ENCODE assay signal across 8 mouse cellular contexts in the genomic region with DNA sequence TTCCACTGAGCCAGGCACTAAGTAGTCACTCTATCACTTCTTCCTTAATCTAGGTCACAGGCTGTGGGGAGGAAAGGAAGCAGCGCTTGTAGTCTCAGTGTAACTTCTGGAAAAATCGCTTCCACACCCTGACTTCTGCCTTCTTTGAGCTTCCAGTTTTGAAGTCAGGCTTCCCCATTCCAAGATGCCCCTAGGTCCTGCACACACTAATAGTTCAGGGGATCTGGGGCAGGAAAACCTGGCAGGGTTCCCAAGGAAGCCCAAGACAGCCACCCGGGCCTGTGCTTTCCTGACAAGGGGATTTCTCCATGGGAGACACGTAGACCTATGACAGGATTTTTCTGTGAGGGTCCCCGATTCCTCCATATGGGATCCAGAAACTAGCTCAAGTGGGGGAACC. TPM values are rescaled to one million over a fixed set of nuclear protein-coding genes. Genes with fewer than 3 reads are reported as not detected.
DNase-seq lines count a peak whose midpoint lies in the region; ATAC-seq and TF ChIP-seq lines count a peak whose summit lies in the region.

No protein-coding gene starts in this region.

- H3K27me3 ChIP-seq in intestine, embryonic 14.5 days (replicated peaks; ENCODE audit: control insufficient read depth, insufficient read depth, low read length): no peaks in the 10 kb centered on the region
- H3K27me3 ChIP-seq in lung, embryonic 14.5 days (ENCODE audit: insufficient read depth, low read length): no peaks in the 10 kb centered on the region
- no peaks in the 10 kb centered on the region for H3K27me3 ChIP-seq in stomach, embryonic 15.5 days (replicated peaks)

- peak overlapping the region; percentile 94 for H3K9ac ChIP-seq in intestine, embryonic 14.5 days (ENCODE audit: low read length)
- H3K9ac ChIP-seq in lung, embryonic 14.5 days: peak overlapping the region; percentile 95
- H3K9ac ChIP-seq in stomach, embryonic 15.5 days: peak overlapping the region; percentile 97

- 0 out of 2 replicates have a peak, but pooled peaks have one; percentile 6 for ATAC-seq in erythroblast, adult 5-6 weeks (replicated peaks; ENCODE audit: low FRiP score, poor library complexity, severe bottlenecking)
- ATAC-seq in intestine, embryonic 14.5 days (replicated peaks; ENCODE audit: low FRiP score, low TSS enrichment, low read depth): no peak
- ATAC-seq in lung, embryonic 14.5 days (ENCODE audit: insufficient read depth): no peak
- ATAC-seq in stomach, embryonic 15.5 days (ENCODE audit: insufficient read depth, low FRiP score, low read depth): no peak

- peaks cover 8% of the 10 kb centered on the region; the same call in 1 of the 2 replicates for H3K36me3 ChIP-seq in intestine, embryonic 14.5 days (ENCODE audit: control insufficient read depth, insufficient read depth, low read length)
- peaks cover 8% of the 10 kb centered on the region for H3K36me3 ChIP-seq in lung, embryonic 14.5 days (ENCODE audit: insufficient read depth)
- no peaks in the 10 kb centered on the region for H3K36me3 ChIP-seq in stomach, embryonic 15.5 days

- DNase-seq in thymus, postnatal 25 days: peak; percentile 8
- DNase-seq in thymus, adult 18-20 months: no peak
- DNase-seq in intestine, embryonic 14.5 days (ENCODE audit: low spot score): no peak
- peak; percentile 34 for DNase-seq in lung, embryonic 14.5 days
- no peak for DNase-seq in left cerebral cortex, postnatal 4 days
- no peak for DNase-seq in natural killer cell, adult 2 months (ENCODE audit: low spot score in 2 of 2)

- peak overlapping the region; percentile 98 for H3K4me2 ChIP-seq in intestine, embryonic 14.5 days (ENCODE audit: low read length)
- peak overlapping the region; percentile 89 for H3K4me2 ChIP-seq in lung, embryonic 14.5 days
- peak overlapping the region; percentile 79 for H3K4me2 ChIP-seq in stomach, embryonic 15.5 days

- 19% methylated on average over 5 of the region's 5 CpGs for WGBS in intestine, embryonic 14.5 days
- 13% methylated on average over 5 of the region's 5 CpGs for WGBS in lung, embryonic 14.5 days
- WGBS in stomach, embryonic 15.5 days: 18% methylated on average over 5 of the region's 5 CpGs

- H3K9me3 ChIP-seq in intestine, embryonic 14.5 days (ENCODE audit: control insufficient read depth, low read length): no peaks in the 10 kb centered on the region
- no peaks in the 10 kb centered on the region for H3K9me3 ChIP-seq in lung, embryonic 14.5 days (ENCODE audit: low read depth, low read length)
- H3K9me3 ChIP-seq in stomach, embryonic 15.5 days: no peaks in the 10 kb centered on the region

- peak overlapping the region; percentile 100 for H3K4me3 ChIP-seq in intestine, embryonic 14.5 days (ENCODE audit: low read depth, low read length)
- H3K4me3 ChIP-seq in lung, embryonic 14.5 days (ENCODE audit: low read depth, low read length): peak overlapping the region; percentile 99
- peak overlapping the region; percentile 90 for H3K4me3 ChIP-seq in stomach, embryonic 15.5 days (replicated peaks)

- peaks cover 18% of the 10 kb centered on the region for H3K4me1 ChIP-seq in intestine, embryonic 14.5 days (replicated peaks; ENCODE audit: control insufficient read depth, insufficient read depth, low read length)
- peaks cover 10% of the 10 kb centered on the region for H3K4me1 ChIP-seq in lung, embryonic 14.5 days (ENCODE audit: insufficient read depth)
- peaks cover 25% of the 10 kb centered on the region for H3K4me1 ChIP-seq in stomach, embryonic 15.5 days

- intact Hi-C loops in left cerebral cortex, postnatal 4 days (cut with DNase I): no loop called here

- no peak for TF ChIP-seq CTCF in lung, embryonic 14.5 days (IDR thresholded peaks at IDR 0.05; ENCODE audit: low read depth)

- H3K27ac ChIP-seq in intestine, embryonic 14.5 days (ENCODE audit: low read depth): 0 out of 2 replicates have a peak overlapping the region, but pooled peaks have one; percentile 14
- H3K27ac ChIP-seq in lung, embryonic 14.5 days (ENCODE audit: low read depth): peak overlapping the region; percentile 72; the same call in 1 of the 2 replicates
- peak overlapping the region; percentile 88 for H3K27ac ChIP-seq in stomach, embryonic 15.5 days

RNA-seq across cellular contexts. Expression of a gene that starts 0.9 kb away (rescaled TPM):
- 12.5 and 27.6 TPM in 2 replicates for total RNA-seq in erythroblast, adult 5-6 weeks (2015; ENCODE audit: low replicate concordance)
- 25.9 and 30.5 TPM in 2 replicates for total RNA-seq in erythroblast, adult 5-6 weeks (2017; ENCODE audit: low replicate concordance)
- 74.1 and 77.4 TPM in 2 replicates for polyA plus RNA-seq in intestine, embryonic 14.5 days (2014; fragmentation: Nextera tagmentation; extraction: Ambion mirVana)
- polyA plus RNA-seq in lung, embryonic 14.5 days (2014; fragmentation: Nextera tagmentation; extraction: Ambion mirVana): 62.0 and 69.6 TPM in 2 replicates
- 76.1 and 82.3 TPM in 2 replicates for polyA plus RNA-seq in stomach, embryonic 15.5 days (2015; fragmentation: Nextera tagmentation; extraction: Ambion mirVana)
- total RNA-seq in left cerebral cortex, postnatal 4 days (2021): 100 to 1,000 TPM; 142 to 145 TPM

RNA-seq across cellular contexts. Expression of a gene that starts 13.9 kb away (rescaled TPM):
- 10.9 and 15.6 TPM in 2 replicates for total RNA-seq in erythroblast, adult 5-6 weeks (2015; ENCODE audit: low replicate concordance)
- total RNA-seq in erythroblast, adult 5-6 weeks (2017; ENCODE audit: low replicate concordance): 8.0 and 22.9 TPM in 2 replicates
- 21.1 and 22.7 TPM in 2 replicates for polyA plus RNA-seq in intestine, embryonic 14.5 days (2014; fragmentation: Nextera tagmentation; extraction: Ambion mirVana)
- 26.9 and 29.1 TPM in 2 replicates for polyA plus RNA-seq in lung, embryonic 14.5 days (2014; fragmentation: Nextera tagmentation; extraction: Ambion mirVana)
- 17.3 and 17.4 TPM in 2 replicates for polyA plus RNA-seq in stomach, embryonic 15.5 days (2015; fragmentation: Nextera tagmentation; extraction: Ambion mirVana)
- 10 to 100 TPM; 62.1 TPM for total RNA-seq in left cerebral cortex, postnatal 4 days (2021)

RNA-seq across cellular contexts. Expression of a gene that starts 39.2 kb away (rescaled TPM):
- total RNA-seq in erythroblast, adult 5-6 weeks (2015; ENCODE audit: low replicate concordance): 8.6 and 9.8 TPM in 2 replicates
- total RNA-seq in erythroblast, adult 5-6 weeks (2017; ENCODE audit: low replicate concordance): 1.3 and 2.2 TPM in 2 replicates
- polyA plus RNA-seq in intestine, embryonic 14.5 days (2014; fragmentation: Nextera tagmentation; extraction: Ambion mirVana): 15.5 and 15.9 TPM in 2 replicates
- 6.7 and 7.3 TPM in 2 replicates for polyA plus RNA-seq in lung, embryonic 14.5 days (2014; fragmentation: Nextera tagmentation; extraction: Ambion mirVana)
- 27.1 and 32.0 TPM in 2 replicates for polyA plus RNA-seq in stomach, embryonic 15.5 days (2015; fragmentation: Nextera tagmentation; extraction: Ambion mirVana)
- total RNA-seq in left cerebral cortex, postnatal 4 days (2021): 10 to 100 TPM; 46.3 to 53.6 TPM

RNA-seq across cellular contexts. Expression of a gene that starts 39.4 kb away (rescaled TPM):
- 13.4 and 25.6 TPM in 2 replicates for total RNA-seq in erythroblast, adult 5-6 weeks (2015; ENCODE audit: low replicate concordance)
- 11.0 and 18.2 TPM in 2 replicates for total RNA-seq in erythroblast, adult 5-6 weeks (2017; ENCODE audit: low replicate concordance)
- polyA plus RNA-seq in intestine, embryonic 14.5 days (2014; fragmentation: Nextera tagmentation; extraction: Ambion mirVana): 38.6 and 47.1 TPM in 2 replicates
- 35.1 and 40.3 TPM in 2 replicates for polyA plus RNA-seq in lung, embryonic 14.5 days (2014; fragmentation: Nextera tagmentation; extraction: Ambion mirVana)
- 46.2 and 47.5 TPM in 2 replicates for polyA plus RNA-seq in stomach, embryonic 15.5 days (2015; fragmentation: Nextera tagmentation; extraction: Ambion mirVana)
- total RNA-seq in left cerebral cortex, postnatal 4 days (2021): 10 to 100 TPM; 52.0 to 52.1 TPM

RNA-seq across cellular contexts. Expression of a gene that starts 56.9 kb away (rescaled TPM):
- 19.6 and 26.5 TPM in 2 replicates for total RNA-seq in erythroblast, adult 5-6 weeks (2015; ENCODE audit: low replicate concordance)
- 7.2 and 11.2 TPM in 2 replicates for total RNA-seq in erythroblast, adult 5-6 weeks (2017; ENCODE audit: low replicate concordance)
- polyA plus RNA-seq in intestine, embryonic 14.5 days (2014; fragmentation: Nextera tagmentation; extraction: Ambion mirVana): 85.4 and 89.3 TPM in 2 replicates
- polyA plus RNA-seq in lung, embryonic 14.5 days (2014; fragmentation: Nextera tagmentation; extraction: Ambion mirVana): 97.2 and 98.4 TPM in 2 replicates
- 52.6 and 62.0 TPM in 2 replicates for polyA plus RNA-seq in stomach, embryonic 15.5 days (2015; fragmentation: Nextera tagmentation; extraction: Ambion mirVana)
- 10 to 100 TPM; 58.0 to 58.2 TPM for total RNA-seq in left cerebral cortex, postnatal 4 days (2021)

Comparison
In these comparisons a context has a peak if more than half of its experiments do, and no peak if none do; other contexts are left out.
1. DNase-seq: peak in thymus, postnatal 25 days (single experiment) and lung, embryonic 14.5 days (single experiment); none in thymus, adult 18-20 months (0 of 2), intestine, embryonic 14.5 days (single experiment), left cerebral cortex, postnatal 4 days (single experiment) and natural killer cell, adult 2 months (0 of 2).
2. H3K27ac ChIP-seq: peak in every context shown above with its lines; median percentile 88 in stomach, embryonic 15.5 days; 72 in lung, embryonic 14.5 days; 14 in intestine, embryonic 14.5 days.
3. Peak in every context shown above with its lines, with median percentiles within 50 percentile points of each other: H3K4me2 ChIP-seq, H3K4me3 ChIP-seq and H3K9ac ChIP-seq.